Mouse (Mus musculus) spleen, adult 2 months (tissue): ENCODE measurements around the gene Olfr1019. TPM values are rescaled to one million over a fixed set of nuclear protein-coding genes. Genes with fewer than 3 reads are reported as not detected.

Experiments
- DNase-seq, 2 experiments: peaks; one replicate each; pipeline versions ENCODE4 v3.0.0 to v3.0.0-alpha.2; 2012 to 2021; ENCODE audit warnings: low spot score in 2 of 2, low read depth in 1 of 2
- H3K27ac ChIP-seq: fragments of 200-500 bp; 2 replicates; pipeline ENCODE4 v1.5.1; 2012; ENCODE audit warnings: low read length, inconsistent platforms; ENCODE audit not compliant: insufficient read depth
- H3K27me3 ChIP-seq: fragments of 200-500 bp; 2 replicates; pipeline ENCODE4 v1.6.1; 2012; ENCODE audit warnings: mild to moderate bottlenecking, moderate library complexity, low read length, inconsistent platforms; ENCODE audit not compliant: control insufficient read depth, insufficient read depth
- H3K36me3 ChIP-seq: fragments of 200-500 bp; 2 replicates; pipeline ENCODE4 v1.6.1; 2012; ENCODE audit warnings: mild to moderate bottlenecking, low read length, inconsistent platforms; ENCODE audit not compliant: control insufficient read depth, insufficient read depth
- H3K4me1 ChIP-seq: fragments of 200-500 bp; 2 replicates; pipeline ENCODE4 v1.6.1; 2011; ENCODE audit warnings: inconsistent platforms; ENCODE audit not compliant: control insufficient read depth, insufficient read depth, insufficient read length
- H3K4me3 ChIP-seq: fragments of 200-500 bp; 2 replicates; pipeline ENCODE4 v1.5.1; 2011; ENCODE audit warnings: mild to moderate bottlenecking, inconsistent platforms; ENCODE audit not compliant: insufficient read depth, insufficient read length; ENCODE audit errors: extremely low read depth
- CTCF ChIP-seq: fragments of 200-500 bp; IDR thresholded peaks from 2 replicates; pipeline ENCODE4 v1.5.1; 2011; ENCODE audit warnings: mild to moderate bottlenecking, inconsistent platforms; ENCODE audit not compliant: insufficient read depth, insufficient read length, insufficient replicate concordance; ENCODE audit errors: extremely low read depth
- POLR2A ChIP-seq: fragments of 200-500 bp; IDR thresholded peaks from 2 replicates; pipeline ENCODE4 v1.6.1; 2011; ENCODE audit warnings: low read depth, low read length, inconsistent platforms
- WGBS: fragments of 180-500 bp; shearing (Covaris S2); methylation state at CpG from one replicate; pipeline ENCODE4 v1.1.7; 2018; 5-methylcytosine and 5-hydroxymethylcytosine counted together
- polyA plus RNA-seq: library from polyadenylated mRNA; depleted of rRNA; stranded (reverse); fragments of >200 nt; gene quantifications from 2 replicates; pipeline ENCODE4 v1.2.3, GENCODE M21; 2012; rRNA removed

The Olfr1019 gene
- polyA plus RNA-seq, 1 experiment = not detected

GRCm38 (mm10) chr2:85792331-85792730 lies 53.0 kb downstream of the Olfr1019 start:
- no peaks in the 10 kb centered on the region for H3K4me1 ChIP-seq
- no peak overlapping the region for H3K27ac ChIP-seq
- WGBS = 71% methylated on average over 2 of the region's 2 CpGs
- H3K27me3 ChIP-seq = no peaks in the 10 kb centered on the region
- no peak for DNase-seq
- no peak for TF ChIP-seq POLR2A
- TF ChIP-seq CTCF = no peak
- H3K4me3 ChIP-seq = no peak overlapping the region
- no peaks in the 10 kb centered on the region for H3K36me3 ChIP-seq

Other genes starting within 250 kb of the Olfr1019 start
- gene Olfr1000, start 233.6 kb downstream of the Olfr1019 start, polyA plus RNA-seq = not detected in 2 replicates
- gene Olfr1002, start 194.8 kb downstream of the Olfr1019 start, polyA plus RNA-seq = not detected in 2 replicates
- not detected in 2 replicates for gene Olfr154, start 181.0 kb downstream of the Olfr1019 start, polyA plus RNA-seq
- gene Olfr1006, start 166.7 kb downstream of the Olfr1019 start, polyA plus RNA-seq = not detected in 2 replicates
- gene Olfr1008, start 156.1 kb downstream of the Olfr1019 start, polyA plus RNA-seq = not detected in 2 replicates
- not detected in 2 replicates for gene Olfr1009, start 130.1 kb downstream of the Olfr1019 start, polyA plus RNA-seq
- gene Olfr1012, start 82.7 kb downstream of the Olfr1019 start, polyA plus RNA-seq = not detected in 2 replicates
- not detected in 2 replicates for gene Olfr1013, start 78.4 kb downstream of the Olfr1019 start, polyA plus RNA-seq
- not detected in 2 replicates for gene Olfr1014, start 72.8 kb downstream of the Olfr1019 start, polyA plus RNA-seq
- not detected in 2 replicates for gene Olfr1015, start 63.5 kb downstream of the Olfr1019 start, polyA plus RNA-seq
- gene Olfr1016, start 42.9 kb downstream of the Olfr1019 start, polyA plus RNA-seq = not detected in 2 replicates
- gene Olfr1018, start 27.0 kb downstream of the Olfr1019 start, polyA plus RNA-seq = not detected in 2 replicates
- gene Olfr1020, start 1.5 kb upstream of the Olfr1019 start, polyA plus RNA-seq = not detected in 2 replicates
- gene Olfr1022, start 23.1 kb upstream of the Olfr1019 start, polyA plus RNA-seq = not detected in 2 replicates
- not detected in 2 replicates for gene Olfr1023, start 40.2 kb upstream of the Olfr1019 start, polyA plus RNA-seq
- gene Olfr1024, start 59.6 kb upstream of the Olfr1019 start, polyA plus RNA-seq = not detected in 2 replicates
- gene Olfr1025-ps1, start 69.7 kb upstream of the Olfr1019 start, polyA plus RNA-seq = not detected in 2 replicates
- gene Olfr1026, start 76.1 kb upstream of the Olfr1019 start, polyA plus RNA-seq = not detected in 2 replicates
- not detected in 2 replicates for gene Olfr1028, start 105.0 kb upstream of the Olfr1019 start, polyA plus RNA-seq
- not detected in 2 replicates for gene Olfr1029, start 128.4 kb upstream of the Olfr1019 start, polyA plus RNA-seq
- not detected in 2 replicates for gene Olfr1030, start 133.8 kb upstream of the Olfr1019 start, polyA plus RNA-seq
- not detected in 2 replicates for gene Olfr1031, start 144.8 kb upstream of the Olfr1019 start, polyA plus RNA-seq
- not detected in 2 replicates for gene Olfr1032, start 160.1 kb upstream of the Olfr1019 start, polyA plus RNA-seq
- gene Olfr1033, start 175.2 kb upstream of the Olfr1019 start, polyA plus RNA-seq = 0.28 and 0.30 TPM in 2 replicates
- 0.06 and 0.11 TPM in 2 replicates for gene Olfr1034, start 200.4 kb upstream of the Olfr1019 start, polyA plus RNA-seq
- not detected in 2 replicates for gene Olfr1036, start 228.5 kb upstream of the Olfr1019 start, polyA plus RNA-seq
- not detected in 2 replicates for gene Olfr1037, start 241.9 kb upstream of the Olfr1019 start, polyA plus RNA-seq